Mouse (Mus musculus) spleen, postnatal 0 days (tissue): Measurements from ENCODE around the gene Rnf186. TPM values are rescaled to one million over a fixed set of nuclear protein-coding genes. Genes with fewer than 3 reads are reported as not detected.

ENCODE experiments used
- polyA plus RNA-seq: library from polyadenylated mRNA; unstranded; fragments of >200 nt; fragmentation: Nextera tagmentation; extraction: Ambion mirVana; gene quantifications from 2 replicates; pipeline ENCODE4 v1.2.1, GENCODE M21; 2015

The Rnf186 gene
- polyA plus RNA-seq = not detected in 2 replicates

GRCm38 (mm10) chr4:138966866-138967265 is at the start of gene Rnf186:
TSS of gene Rnf186 (plus strand) at chr4:138967112.

GRCm38 (mm10) chr4:138972827-138973718 is 6.2 kb downstream of the Rnf186 start, which contains the start of gene Tmco4:
TSS of gene Tmco4 (plus strand) at chr4:138972888.

Other genes starting within 250 kb of the Rnf186 start
- gene Pla2g2c, start 242.3 kb upstream of the Rnf186 start, polyA plus RNA-seq = 0.10 and 0.15 TPM in 2 replicates
- gene Ubxn10, start 229.9 kb upstream of the Rnf186 start, polyA plus RNA-seq = 0.08 and 0.17 TPM in 2 replicates
- gene Pla2g2f, start 209.5 kb upstream of the Rnf186 start, polyA plus RNA-seq = not detected in 2 replicates
- gene Pla2g2d, start 191.4 kb upstream of the Rnf186 start, polyA plus RNA-seq = 0.07 TPM in 1 of 2 replicates, not detected in the other
- 0.25 TPM in 1 of 2 replicates, not detected in the other for gene Pla2g5, start 103.6 kb upstream of the Rnf186 start, polyA plus RNA-seq
- not detected in 2 replicates for gene Gm13030, start 93.1 kb upstream of the Rnf186 start, polyA plus RNA-seq
- not detected in 2 replicates for gene Pla2g2e, start 89.2 kb upstream of the Rnf186 start, polyA plus RNA-seq
- gene Otud3, start 53.2 kb upstream of the Rnf186 start, polyA plus RNA-seq = 1.6 and 1.8 TPM in 2 replicates
- gene Tmco4, start 5.8 kb downstream of the Rnf186 start, polyA plus RNA-seq = 3.2 and 3.9 TPM in 2 replicates
- gene Htr6, start 108.5 kb downstream of the Rnf186 start, polyA plus RNA-seq = not detected in 2 replicates
- gene Nbl1, start 125.9 kb downstream of the Rnf186 start, polyA plus RNA-seq = 26.7 and 33.5 TPM in 2 replicates
- 465 and 495 TPM in 2 replicates for gene Minos1, start 164.0 kb downstream of the Rnf186 start, polyA plus RNA-seq
- 193 and 226 TPM in 2 replicates for gene Capzb, start 225.8 kb downstream of the Rnf186 start, polyA plus RNA-seq